Mouse (Mus musculus) gastrocnemius, postnatal 10 days (tissue): ENCODE measurements around the gene Nr2c1. TPM values are rescaled to one million over a fixed set of nuclear protein-coding genes. Genes with fewer than 3 reads are reported as not detected.

Experiments used
- DNase-seq: peaks from one replicate; pipeline ENCODE4 v3.0.0; 2021; ENCODE audit warnings: mixed read lengths
- long read RNA-seq, 2 experiments: library from polyadenylated mRNA; stranded (forward); transcript quantifications; one replicate each; pipeline ENCODE4 v2.0.0; 2021
- total RNA-seq, 2 experiments: library from RNA; stranded (reverse); gene quantifications; 2 replicates each; pipeline ENCODE4 v1.2.3; 2021

The Nr2c1 gene
- 1 to 10 TPM; 6.9 to 8.4 TPM for total RNA-seq
- long read RNA-seq, experiment 1, transcript Nr2c1-203 (14 exons, 3,732 nt), result major isoform, 5 of 6 reads
- long read RNA-seq, experiment 1, partial matches to known transcripts, result 0 of 6 reads
- long read RNA-seq, experiment 1, other reads (novel, unspliced or antisense), result 0 of 6 reads
- long read RNA-seq, experiment 2, partial matches to known transcripts, result 0 of 3 reads
- long read RNA-seq, experiment 2, other reads (novel, unspliced or antisense), result 1 of 3 reads

DNA sequence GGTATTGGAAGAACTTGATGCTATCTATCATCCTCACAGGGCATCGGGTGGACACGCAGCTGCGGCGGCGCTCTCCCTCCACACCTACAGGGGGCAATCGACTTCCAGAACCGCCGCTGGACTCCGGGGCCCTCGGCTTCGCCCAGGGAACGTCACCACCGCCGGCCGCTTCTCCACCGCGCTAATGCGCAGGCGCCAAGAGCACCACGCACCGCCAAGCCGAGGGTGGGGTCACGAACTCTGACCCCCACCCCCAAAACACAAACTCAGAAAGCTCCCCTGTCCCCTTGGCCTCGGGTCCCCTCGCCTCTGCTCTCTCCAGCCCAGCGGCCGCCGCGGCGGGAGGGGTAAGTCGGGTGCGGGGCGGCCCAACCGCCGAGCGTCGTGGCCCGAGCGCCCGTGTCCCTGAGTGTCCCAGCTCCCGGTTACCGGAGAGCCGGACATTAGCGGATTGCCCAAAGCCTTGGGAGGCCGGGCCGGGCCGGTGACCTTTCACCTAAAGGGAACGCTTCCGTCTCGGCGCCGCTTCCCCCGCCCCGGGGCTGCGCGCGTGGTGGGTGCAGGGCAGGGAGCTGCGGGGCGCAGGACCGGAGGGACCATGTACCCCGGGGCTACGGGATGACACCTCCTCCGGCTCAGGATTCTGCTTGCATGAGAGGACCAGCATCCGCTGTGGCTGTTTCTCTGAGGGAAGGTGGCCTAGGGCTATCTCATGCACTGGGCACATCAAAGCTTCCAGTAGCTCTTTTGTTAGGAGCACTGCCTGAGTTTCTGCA, at the start of gene Nr2c1:
Gene Nr2c1 (plus strand): TSS at position 268 of the 776 bp plus-strand sequence.
- DNase-seq, result peak; percentile 91

DNA sequence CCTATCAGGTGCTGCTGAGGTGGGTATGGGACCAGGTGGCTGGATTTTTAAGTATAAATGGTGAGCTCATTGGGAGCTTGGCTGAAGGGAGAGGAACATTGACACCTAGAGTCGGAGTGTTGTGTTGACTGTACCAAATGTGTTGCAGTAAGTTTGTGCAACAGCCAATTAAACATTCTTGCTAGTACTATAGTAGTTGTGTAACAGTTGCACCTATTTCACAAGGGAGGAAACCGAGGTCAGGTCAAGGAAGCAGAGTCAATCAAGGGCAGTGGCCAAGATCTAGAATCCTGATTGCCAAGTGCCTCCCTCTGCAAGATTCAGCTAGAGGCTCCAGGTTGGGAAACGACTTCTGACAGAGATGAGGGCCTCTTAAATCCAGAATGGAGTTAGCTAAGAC, 49.7 kb upstream of the Nr2c1 start:
- no peak for DNase-seq

DNA sequence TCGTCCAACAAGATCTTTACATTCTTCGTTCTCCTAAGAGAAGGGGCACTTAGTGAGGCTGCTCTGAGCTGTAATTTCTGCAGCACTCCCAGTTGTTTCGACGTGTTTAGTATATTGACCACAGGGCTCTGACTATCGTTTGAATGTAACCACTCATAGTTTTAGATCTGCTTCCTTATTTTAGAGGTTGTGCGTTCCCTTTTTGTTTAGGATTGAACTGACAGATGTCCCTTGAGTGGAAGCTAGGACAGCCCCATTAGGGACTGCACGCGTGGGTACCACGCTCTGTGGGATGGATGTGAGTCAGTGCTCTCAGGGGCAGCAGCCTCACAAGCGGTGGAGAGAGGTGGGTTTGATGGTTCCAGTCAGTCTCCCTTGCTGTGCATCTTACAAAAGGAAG, 42.3 kb upstream of the Nr2c1 start:
- no peak for DNase-seq

DNA sequence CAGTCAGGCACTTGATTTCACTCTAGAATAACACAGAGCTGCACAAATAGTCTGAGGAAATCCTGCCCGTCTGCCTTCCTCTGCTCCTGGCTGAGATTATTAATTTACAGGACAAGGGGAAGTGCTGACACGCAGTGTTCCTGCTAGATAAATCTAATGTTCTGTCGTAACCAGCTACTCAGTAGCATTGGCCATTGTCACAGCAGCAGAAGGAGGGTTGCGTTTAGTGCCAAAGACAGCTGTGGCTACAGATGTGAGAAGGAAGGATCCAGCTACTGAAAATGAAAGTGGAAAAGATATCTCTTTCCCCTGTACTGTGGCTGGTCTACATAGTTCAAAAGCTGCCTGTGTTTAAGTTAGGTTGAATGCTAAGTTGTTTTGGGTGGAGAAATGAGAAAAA, 40.7 kb upstream of the Nr2c1 start:
- DNase-seq, result no peak

DNA sequence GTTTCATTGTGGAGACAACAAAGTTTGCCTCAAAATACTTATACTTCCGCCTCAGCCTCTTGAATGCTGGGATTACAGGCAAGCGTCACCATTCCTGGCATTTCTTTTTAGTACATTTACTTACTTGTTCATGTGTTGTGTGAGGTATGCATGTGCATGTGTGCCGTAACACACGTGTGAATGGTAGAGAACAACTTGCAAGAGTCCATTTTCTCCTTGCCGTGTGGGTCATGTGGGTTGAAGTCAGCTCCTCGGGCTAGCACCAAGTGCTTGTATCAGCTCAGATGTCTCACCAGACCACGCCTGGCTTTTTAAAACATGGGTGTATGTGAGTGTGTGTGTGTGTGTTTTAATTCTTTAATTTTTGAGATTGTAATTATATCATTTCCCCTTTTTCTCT, 40.2 kb upstream of the Nr2c1 start:
- no peak for DNase-seq

DNA sequence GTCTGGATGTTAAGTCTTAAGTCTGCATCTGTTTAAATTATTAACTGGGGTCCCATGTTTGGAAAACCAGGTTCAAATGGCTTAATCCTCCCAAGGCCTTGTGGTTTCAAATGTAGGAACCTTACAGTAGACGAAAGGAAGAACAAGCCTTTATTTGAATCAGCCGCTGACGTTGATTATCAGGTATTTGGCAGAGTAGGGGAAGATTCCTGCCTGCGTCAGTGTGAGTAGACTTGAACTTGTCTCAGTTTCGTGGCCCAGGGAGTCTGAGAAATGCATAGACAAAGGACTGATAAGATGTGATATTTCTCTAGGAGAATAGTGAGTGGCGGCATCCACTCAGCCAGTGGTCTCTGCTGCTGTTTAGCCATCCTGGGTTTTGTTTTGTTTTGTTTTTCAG, 39.0 kb upstream of the Nr2c1 start:
- no peak for DNase-seq

DNA sequence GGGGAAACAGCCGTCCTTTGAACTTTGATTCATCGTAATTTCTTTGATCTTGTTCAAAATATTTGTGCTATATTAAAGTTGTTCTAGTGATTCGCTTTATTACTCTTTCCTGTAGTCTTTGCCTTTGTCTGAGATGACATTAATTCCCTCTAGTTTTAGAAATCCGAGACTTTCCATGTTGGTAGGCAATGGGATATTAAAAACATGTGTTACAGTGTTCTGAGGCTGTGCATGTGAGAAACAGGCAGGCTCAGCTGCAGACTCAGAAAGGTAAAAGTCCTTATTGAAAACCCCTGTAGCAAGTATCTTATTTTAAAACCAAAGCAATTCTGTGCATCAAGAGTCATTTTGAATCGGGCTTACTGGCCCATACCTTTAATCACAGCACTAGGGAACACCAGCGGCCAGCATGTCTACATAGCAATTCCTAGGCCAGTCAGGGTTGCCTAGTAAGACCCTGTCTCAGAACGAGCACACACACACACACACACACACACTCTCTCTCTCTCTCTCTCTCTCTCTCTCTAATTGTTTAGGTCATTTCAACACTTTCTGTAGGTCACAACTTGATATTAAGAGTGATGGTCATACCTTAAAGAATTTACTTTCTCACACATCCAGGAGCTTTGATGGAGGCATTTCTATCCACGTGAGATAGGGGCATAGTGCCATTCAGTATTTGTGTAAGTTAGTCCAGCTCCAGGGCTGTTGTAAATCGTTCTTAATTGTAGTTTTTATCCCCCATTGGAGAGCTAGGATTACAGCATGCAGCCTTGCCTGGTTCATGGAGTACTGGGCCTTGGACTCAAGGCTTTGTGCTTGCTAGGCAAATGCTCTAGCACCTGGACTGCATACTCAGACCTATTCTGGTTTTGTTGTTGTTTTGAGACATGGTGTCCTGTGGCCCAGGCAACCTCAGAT, 36.7 kb upstream of the Nr2c1 start:
- DNase-seq, result no peak

DNA sequence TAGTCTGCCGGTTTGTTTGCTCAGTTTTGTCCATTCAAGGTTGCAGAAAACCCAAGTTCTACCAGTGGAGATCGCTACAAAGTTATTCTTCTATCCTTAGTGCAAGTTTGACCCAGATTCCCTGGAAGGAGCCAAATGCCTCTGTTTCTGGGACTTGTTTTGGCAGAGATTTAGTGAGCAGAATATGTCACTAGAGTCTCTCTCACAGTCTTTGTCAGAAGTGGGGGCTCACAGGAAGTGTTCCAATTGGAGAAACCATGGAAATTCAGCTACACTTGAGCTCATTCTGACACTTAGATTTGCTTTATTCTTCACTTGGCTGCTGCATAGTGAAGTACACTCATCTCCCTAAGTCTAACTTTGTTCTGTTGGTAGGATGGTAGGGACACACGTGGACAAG, 35.6 kb upstream of the Nr2c1 start:
- no peak for DNase-seq

DNA sequence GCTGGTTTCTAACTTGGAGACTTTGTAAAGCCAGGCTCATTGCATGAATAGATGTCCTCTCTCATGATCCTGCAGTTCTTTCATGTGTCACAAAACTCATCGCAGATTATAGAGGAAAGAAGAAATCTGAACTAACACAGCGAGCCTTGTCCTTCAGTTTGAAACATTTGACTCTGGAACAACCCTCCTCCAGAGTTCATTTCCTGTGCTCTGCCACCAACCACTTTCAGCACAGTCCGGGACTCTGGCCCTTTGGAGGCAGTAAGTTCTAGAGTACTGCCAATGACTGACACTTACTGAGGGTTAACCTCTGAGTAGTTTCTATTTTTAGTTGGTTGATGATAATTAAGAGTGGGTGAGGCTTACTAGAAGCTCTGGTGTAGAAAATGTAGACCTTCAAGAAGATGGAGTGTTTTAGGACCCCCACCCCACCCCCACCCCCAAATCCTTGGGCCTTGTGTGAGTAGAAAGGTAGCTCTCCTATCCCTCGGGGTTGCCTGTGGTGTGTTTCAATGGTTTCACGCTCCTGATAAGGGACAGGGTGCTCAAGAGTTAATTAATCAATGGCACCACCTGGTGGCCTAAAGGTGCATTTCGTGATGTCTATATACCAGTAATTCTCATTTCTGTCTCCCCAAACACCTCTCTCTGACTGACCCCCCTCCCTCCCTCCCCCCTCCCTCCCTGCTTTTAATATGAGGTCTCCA, 31.8 kb upstream of the Nr2c1 start:
- DNase-seq, result peak; percentile 81

DNA sequence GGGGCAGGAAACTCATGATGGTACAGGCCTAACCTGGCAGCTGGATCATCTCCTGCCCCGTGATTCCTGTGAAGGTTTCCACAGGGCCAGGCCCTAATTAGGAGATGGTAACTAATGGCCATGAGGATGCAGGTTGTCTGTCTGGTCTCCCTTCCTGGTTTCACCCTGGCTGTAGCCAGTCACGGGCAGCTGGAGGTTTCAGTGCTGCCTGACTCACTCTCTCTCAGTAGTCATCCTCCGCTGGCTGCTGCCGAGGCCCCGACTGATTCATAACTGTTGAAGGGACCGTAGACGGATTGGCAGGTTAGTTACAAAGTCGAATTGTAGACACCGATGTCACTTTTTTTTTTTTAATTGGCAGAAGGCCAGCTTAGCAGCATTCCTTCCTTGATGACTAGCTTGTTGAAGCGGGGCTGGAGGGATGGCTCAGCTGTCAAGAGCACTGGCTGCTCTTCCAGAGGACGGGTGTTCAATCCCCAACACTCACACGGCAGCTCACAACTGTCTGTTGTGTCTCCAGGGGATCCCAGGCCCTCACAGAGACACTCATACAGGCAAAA, 31.0 kb upstream of the Nr2c1 start:
- no peak for DNase-seq

DNA sequence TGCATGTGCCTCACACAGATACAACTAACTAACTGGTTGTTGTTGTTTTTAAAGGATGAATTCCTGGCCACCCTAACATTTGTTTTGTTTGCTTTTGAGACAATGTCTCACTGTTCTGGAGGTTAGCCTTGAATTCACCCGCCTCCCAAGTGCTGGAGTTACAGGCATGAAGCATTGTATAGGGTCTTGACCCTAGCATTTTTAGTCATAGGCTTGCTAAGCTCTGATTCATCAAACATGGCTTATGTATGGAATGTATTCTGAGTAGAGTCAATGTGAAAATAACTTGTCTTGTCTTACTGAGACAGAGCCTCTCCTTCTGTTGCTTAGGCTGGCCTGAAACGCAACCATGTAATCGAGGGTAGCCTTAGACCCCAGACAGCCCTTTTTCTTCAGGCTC, 29.9 kb upstream of the Nr2c1 start:
- no peak for DNase-seq

DNA sequence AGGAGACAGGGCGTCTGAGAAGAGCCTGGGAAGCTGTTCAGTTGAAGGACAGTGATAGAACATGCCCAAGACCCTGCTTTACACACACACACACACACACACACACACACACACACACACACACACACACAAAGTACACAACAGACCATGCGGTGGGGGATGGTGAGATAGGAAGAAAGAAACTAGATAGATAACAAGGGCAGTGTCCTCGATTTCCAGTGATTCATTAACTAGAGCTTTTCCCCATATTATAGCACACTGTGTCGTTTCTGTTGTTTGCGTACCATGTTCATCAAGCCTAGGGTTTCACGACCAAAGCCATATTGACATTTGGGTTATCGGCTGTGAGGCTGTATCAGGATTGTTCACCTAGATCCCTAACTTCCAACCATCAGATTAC, 28.8 kb upstream of the Nr2c1 start:
- no peak for DNase-seq

DNA sequence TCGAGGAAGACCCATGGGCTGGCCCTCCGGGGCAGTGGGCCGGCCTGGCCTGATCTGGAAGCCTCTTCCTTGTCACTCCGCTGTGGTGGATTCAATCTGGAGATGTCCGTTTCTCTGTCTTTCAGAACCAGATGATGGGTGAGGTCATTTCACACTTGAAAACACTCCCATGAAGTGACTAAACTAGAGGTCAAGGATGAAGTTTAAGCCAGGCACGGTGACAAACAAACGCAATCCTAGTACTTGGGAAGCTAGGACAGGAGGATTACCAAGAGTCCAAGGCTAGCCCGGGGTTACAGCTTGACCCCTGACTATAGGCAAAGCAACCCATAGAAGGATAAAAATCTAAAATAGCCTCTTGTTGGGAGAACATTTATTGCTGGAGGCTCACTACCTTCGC, 27.1 kb upstream of the Nr2c1 start:
- no peak for DNase-seq

DNA sequence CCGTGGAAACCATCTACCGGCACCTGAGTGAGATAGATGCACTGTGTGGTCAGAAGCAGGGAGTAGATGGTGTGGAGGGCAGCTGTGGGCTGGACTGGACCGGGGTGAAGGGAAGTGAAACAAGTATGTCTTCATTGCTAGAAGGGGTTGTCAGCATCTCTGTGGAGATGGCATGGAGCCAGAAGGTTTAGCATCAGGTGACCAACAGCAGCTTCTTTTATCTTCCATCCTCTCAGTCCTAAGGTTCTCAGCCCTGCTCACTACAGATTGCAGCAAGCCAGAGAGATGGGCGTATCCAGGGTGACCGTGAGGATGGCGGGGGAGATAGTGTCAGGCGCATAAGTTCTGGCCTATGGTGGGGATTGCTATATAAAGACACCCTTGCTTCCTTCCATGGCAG, 25.2 kb upstream of the Nr2c1 start:
- no peak for DNase-seq

DNA sequence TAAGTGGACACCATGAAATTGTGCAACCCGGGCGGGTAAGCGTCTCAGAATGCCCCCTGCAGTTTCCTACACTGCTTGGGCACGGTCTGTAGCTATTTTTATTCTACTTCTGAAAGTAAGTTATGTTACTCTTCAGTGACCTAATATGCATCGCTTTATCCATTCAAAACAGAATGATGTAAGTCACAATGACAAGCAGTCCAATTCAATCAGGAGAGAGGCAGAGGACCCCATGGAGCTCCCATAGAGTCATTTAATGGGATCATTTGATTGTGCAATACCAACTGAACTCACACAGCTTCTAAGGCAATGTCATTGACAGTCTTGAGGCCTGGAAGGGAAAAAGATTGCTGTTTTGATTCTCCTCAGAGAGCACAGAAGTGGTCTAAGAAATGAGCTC, 24.2 kb upstream of the Nr2c1 start:
- DNase-seq, result no peak

DNA sequence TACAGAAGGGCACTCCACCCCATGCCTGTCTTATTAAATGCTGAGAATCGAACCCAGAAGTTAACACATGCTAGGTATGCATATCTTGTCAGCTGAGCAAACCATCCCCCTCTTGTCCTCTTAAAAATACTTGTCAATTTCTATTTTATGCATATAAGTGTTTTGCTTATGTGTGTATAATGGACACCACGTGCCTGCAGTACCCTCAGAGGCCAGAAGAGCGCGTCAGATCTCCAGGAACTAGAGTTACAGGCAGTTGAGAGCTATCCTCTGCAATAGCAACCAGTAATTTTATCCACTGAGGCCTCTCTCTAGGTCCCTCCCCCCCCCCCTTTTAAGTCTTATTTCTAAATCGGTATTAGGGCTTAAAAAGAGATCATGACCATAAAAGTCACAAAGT, 23.4 kb upstream of the Nr2c1 start:
- DNase-seq, result no peak

DNA sequence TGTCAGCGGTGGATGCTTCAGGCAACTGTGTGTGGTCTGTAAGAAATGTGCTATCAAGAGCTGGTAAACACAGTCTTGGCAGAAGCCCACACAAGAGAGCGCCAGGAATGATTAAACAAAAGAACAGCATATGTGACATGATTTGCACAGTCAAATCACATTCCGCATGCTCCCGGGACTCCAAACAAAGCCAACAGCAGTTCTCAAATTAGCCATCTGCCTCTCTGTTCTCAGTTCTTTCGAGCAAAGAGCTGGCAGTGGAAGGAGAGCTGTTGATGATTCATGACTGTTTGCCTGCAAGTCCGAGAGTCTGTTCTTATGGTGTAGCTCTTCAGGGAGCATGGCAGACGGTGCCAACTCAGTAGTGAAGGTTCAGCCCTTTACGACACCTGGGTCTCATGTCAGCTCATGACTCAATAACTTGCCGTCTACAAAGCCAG, 18.1 kb upstream of the Nr2c1 start:
- peak; percentile 14 for DNase-seq

DNA sequence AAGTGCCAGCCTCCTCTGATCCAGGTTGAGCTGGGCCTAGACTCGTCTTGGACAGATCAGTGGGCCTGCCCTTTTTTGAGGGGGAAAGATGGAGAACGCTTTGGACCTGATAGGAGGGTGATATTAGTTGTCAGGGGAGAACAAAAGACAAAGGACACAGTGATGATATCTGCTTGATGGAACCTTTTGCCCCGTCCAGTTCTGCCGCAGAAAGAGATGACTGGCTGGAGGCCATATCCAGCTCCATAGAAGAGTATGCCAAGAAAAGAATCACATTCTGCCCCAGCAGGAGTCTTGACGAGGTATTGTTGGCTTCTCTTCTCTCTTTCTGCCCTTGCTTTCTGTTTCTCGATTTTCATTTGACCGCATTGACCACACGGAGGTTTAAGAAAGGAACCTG, 14.7 kb upstream of the Nr2c1 start:
- DNase-seq, result no peak

DNA sequence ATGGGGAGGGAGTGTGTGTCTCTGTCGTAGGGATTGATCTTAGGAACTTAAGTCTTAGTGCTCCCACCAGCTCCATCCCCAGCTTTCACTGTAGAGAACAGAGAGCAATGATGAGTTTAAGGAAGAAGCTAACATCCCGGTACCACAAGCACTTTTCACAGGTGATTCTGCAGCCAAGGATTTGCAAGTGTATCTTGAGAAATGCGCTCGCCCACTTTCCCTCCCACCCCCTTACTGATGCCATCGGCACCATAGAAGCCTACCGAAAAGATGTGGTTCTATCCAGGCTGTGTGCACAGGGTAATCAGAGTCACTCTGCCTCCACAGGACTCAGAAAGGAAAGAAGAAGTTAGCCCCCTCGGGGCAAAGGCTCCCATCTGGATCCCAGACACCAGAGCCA, 14.1 kb upstream of the Nr2c1 start:
- DNase-seq, result no peak

DNA sequence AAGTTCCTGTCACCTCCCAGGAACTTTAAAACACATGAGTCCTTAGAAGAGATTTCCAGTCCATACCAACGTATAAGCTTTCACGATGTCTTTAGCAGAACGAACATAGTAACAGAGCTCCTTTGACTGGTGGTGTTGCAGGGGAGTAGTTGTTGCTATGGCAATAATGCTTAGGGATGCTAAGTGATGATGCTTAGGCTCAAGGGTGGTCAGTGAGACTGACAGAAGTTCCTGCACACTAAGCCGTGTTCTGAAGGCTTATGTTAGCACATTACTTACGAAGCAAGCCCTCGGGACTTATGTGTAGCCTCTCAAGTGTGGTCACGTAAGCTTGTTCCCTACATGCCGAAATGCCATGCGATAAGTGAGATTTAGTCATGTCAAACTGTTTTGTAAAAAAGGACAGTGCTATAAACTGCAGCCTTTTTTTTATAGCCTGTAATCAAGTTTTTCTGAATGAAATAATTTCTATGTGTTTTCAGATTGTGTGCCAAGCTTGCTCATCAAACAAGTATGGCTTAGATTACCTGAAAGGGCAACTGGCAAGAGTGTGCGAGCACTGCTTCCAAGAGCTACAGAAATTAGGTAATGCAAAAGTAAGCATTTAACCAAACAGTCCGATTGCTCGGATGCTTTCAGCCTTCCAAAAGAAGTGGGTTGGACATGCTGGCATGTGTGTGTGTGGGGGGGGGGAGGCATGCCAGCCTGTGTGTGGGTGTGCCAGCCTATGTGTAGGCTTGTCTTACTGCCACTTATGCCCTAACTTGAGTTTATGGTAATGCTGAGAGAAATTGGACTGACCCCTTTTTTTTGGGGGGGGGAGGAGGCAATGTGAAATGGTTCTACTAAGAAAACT, 13.1 kb upstream of the Nr2c1 start:
- DNase-seq, result no peak

DNA sequence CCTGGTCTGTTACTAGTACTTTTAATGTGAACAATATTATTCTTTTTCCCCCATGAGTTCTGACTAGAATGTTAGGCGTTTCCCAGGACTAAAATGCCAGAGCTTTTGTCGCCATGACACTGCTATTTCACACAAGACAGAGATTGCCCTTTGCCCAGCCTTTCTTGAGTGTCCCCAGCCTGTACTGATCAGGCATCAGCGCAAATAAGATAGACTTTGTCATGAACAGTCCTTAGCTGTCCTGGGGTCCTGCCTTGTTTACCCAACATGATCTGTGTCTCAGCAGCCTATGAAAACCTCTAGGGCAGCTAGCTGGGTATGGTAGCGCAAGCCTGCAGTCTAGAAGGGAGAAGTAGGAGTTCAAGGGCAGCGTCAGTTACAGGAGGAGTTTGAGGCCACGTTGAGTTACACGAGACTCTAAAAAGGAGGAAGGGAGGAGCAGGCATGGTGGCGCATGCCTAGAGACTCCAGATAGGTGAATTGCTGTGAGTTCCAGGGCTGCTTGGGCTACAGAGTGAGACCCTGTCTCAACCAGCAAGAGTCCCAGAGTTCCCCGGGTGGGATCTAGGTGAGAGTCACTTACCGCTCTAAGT, 8.8 kb upstream of the Nr2c1 start:
- no peak for DNase-seq
